Mouse (Mus musculus): ENCODE results near the gene Chmp3. TPM values are rescaled to one million over a fixed set of nuclear protein-coding genes. Genes with fewer than 3 reads are reported as not detected.

Gene Chmp3
- polyA plus RNA-seq (2012; rRNA removed) = 24.2 and 25.6 TPM in 2 replicates

GRCm38 (mm10) chr6:71543686-71544499 lies at the start of gene Chmp3:
Gene Chmp3, plus strand, starts transcription at chr6:71543797.

Other genes starting within 250 kb of the Chmp3 start
- 0.32 and 0.43 TPM in 2 replicates for gene Smyd1, start 221.6 kb upstream of the Chmp3 start, polyA plus RNA-seq (2012; rRNA removed)
- gene Cd8b1, start 221.0 kb upstream of the Chmp3 start, polyA plus RNA-seq (2012; rRNA removed) = 0.04 TPM in 1 of 2 replicates, not detected in the other
- 0.05 TPM in 1 of 2 replicates, not detected in the other for gene Cd8a, start 170.4 kb upstream of the Chmp3 start, polyA plus RNA-seq (2012; rRNA removed)
- 16.4 and 16.9 TPM in 2 replicates for gene Rmnd5a, start 103.2 kb upstream of the Chmp3 start, polyA plus RNA-seq (2012; rRNA removed)
- 9.7 and 10.9 TPM in 2 replicates for gene Rnf103, start 49.9 kb upstream of the Chmp3 start, polyA plus RNA-seq (2012; rRNA removed)
- 14.8 and 15.6 TPM in 2 replicates for gene Kdm3a, start 89.2 kb downstream of the Chmp3 start, polyA plus RNA-seq (2012; rRNA removed)
- 2.9 TPM in 2 replicates for gene Reep1, start 163.8 kb downstream of the Chmp3 start, polyA plus RNA-seq (2012; rRNA removed)